Mouse (Mus musculus) C2C12 (cell line): ENCODE results near the gene Gstm6. TPM values are rescaled to one million over a fixed set of nuclear protein-coding genes. Genes with fewer than 3 reads are reported as not detected.
"Not testable (repeated sequence)": the region's sequence is repeated elsewhere in the genome, so short reads cannot be mapped to it uniquely, and the experiment has no call there.

Experiments
- H3K27me3 ChIP-seq: one replicate; pipeline ENCODE4 v1.6.1; 2011; ENCODE audit not compliant: control insufficient read depth, insufficient read depth, insufficient read length
- H3K36me3 ChIP-seq: one replicate; pipeline ENCODE4 v1.6.1; 2011; ENCODE audit not compliant: control insufficient read depth, insufficient read depth
- H3K4me3 ChIP-seq: one replicate; pipeline ENCODE4 v1.5.1; 2011; ENCODE audit warnings: mild to moderate bottlenecking, control low read depth; ENCODE audit not compliant: poor library complexity, insufficient read depth, severe bottlenecking
- H3K79me2 ChIP-seq: one replicate; pipeline ENCODE4 v1.6.1; 2011; ENCODE audit not compliant: control insufficient read depth, insufficient read depth
- H3K79me3 ChIP-seq: one replicate; pipeline ENCODE4 v1.6.1; 2011; ENCODE audit warnings: low read depth, control low read depth
- H3ac ChIP-seq: one replicate; pipeline ENCODE3; 2011; ENCODE audit warnings: low read depth; ENCODE audit not compliant: control insufficient read depth, insufficient read length
- CEBPB ChIP-seq: IDR thresholded peaks from one replicate; pipeline ENCODE4 v1.6.1; 2011; ENCODE audit warnings: low read depth, mild to moderate bottlenecking, control low read depth, moderate library complexity
- CTCF ChIP-seq: IDR thresholded peaks from one replicate; pipeline ENCODE4 v1.5.1; 2011; ENCODE audit not compliant: control insufficient read depth, insufficient read depth, insufficient read length
- FOSL1 ChIP-seq: IDR thresholded peaks from one replicate; pipeline ENCODE4 v1.8.0; 2011; ENCODE audit warnings: mild to moderate bottlenecking, low read length; ENCODE audit not compliant: poor library complexity, insufficient read depth, severe bottlenecking
- MAX ChIP-seq: IDR thresholded peaks from one replicate; pipeline ENCODE4 v1.6.1; 2011; ENCODE audit warnings: mild to moderate bottlenecking, control low read depth
- MYOD1 ChIP-seq: IDR thresholded peaks from one replicate; pipeline ENCODE4 v1.6.1; 2011; ENCODE audit warnings: low read depth; ENCODE audit not compliant: control insufficient read depth, insufficient read length
- MYOG ChIP-seq: IDR thresholded peaks from one replicate; pipeline ENCODE4 v1.6.1; 2011; ENCODE audit not compliant: control insufficient read depth, insufficient read length; ENCODE audit errors: extremely low read depth
- USF1 ChIP-seq: IDR thresholded peaks from one replicate; pipeline ENCODE4 v1.6.1; 2011; ENCODE audit warnings: low read depth, mild to moderate bottlenecking, control low read depth, moderate library complexity
- long read RNA-seq, 2 experiments: library from polyadenylated mRNA; unstranded; transcript quantifications; one replicate each; pipeline ENCODE4 v2.0.0; 2019 to 2020
- polyA plus RNA-seq: library from polyadenylated mRNA; unstranded; fragments of >200 nt; fragmentation: generic; extraction: Trizol; gene quantifications from one replicate; pipeline ENCODE4 v1.2.1, GENCODE M21; 2012; ENCODE audit warnings: missing spikeins

The Gstm6 gene
- polyA plus RNA-seq: not detected
- long read RNA-seq, experiment 1: 0 reads
- long read RNA-seq, experiment 2: 0 reads

- Histone ChIP-seq H3K79me2 (no peaks in the 10 kb centered on the region), H3ac (no peak within 1 kb of the TSS), H3K36me3 (no peaks in the 10 kb centered on the region), H3K4me3 (no peak within 1 kb of the TSS), H3K79me3 (no peaks in the 10 kb centered on the region), H3K27me3 (peaks cover 11% of the 10 kb centered on the region)
- TF ChIP-seq MYOG (no peak), CEBPB (no peak), CTCF (no peak), USF1 (no peak), MYOD1 (no peak), MAX (no peak), FOSL1 (no peak)
Observed at GRCm38 (mm10) chr3:107943239-107943990, at the start of gene Gstm6. TSS of gene Gstm6 (minus strand) at chr3:107943749.

- H3K79me3 ChIP-seq: no peaks in the 10 kb centered on the region
- no peaks in the 10 kb centered on the region for H3K36me3 ChIP-seq
- no peak within 1 kb of the TSS for H3ac ChIP-seq
- no peak within 1 kb of the TSS for H3K4me3 ChIP-seq
- H3K79me2 ChIP-seq: no peaks in the 10 kb centered on the region
- H3K27me3 ChIP-seq: peaks cover 16% of the 10 kb centered on the region
- TF ChIP-seq CEBPB: peak; percentile 9
- no peak for TF ChIP-seq MYOD1
Observed at GRCm38 (mm10) chr3:107986041-107986562, 42.6 kb upstream of the Gstm6 start, which contains the start of gene Gstm2. TSS of gene Gstm2 (minus strand) at chr3:107986453.

- H3K36me3 ChIP-seq, H3K79me2 ChIP-seq, H3K79me3 ChIP-seq, H3K4me3 ChIP-seq, H3ac ChIP-seq: not testable (repeated sequence)
- H3K27me3 ChIP-seq: peaks cover 20% of the 10 kb centered on the region
Observed at GRCm38 (mm10) chr3:107985141-107985540, 41.6 kb upstream of the Gstm6 start.

GRCm38 (mm10) chr3:107984471-107984870 is 40.9 kb upstream of the Gstm6 start:
- Histone ChIP-seq H3K4me3 (no peak overlapping the region), H3K27me3 (peaks cover 23% of the 10 kb centered on the region), H3K79me2 (no peaks in the 10 kb centered on the region), H3K36me3 (no peaks in the 10 kb centered on the region), H3K79me3 (no peaks in the 10 kb centered on the region), H3ac (no peak overlapping the region)
- no peak for TF ChIP-seq MYOG
- TF ChIP-seq MYOD1: no peak
- no peak for TF ChIP-seq CEBPB
- TF ChIP-seq USF1: no peak
- TF ChIP-seq CTCF: no peak

- H3K79me2 ChIP-seq: no peaks in the 10 kb centered on the region
Observed at GRCm38 (mm10) chr3:107983771-107984170, 40.2 kb upstream of the Gstm6 start.

GRCm38 (mm10) chr3:107982726-107983125 is 39.2 kb upstream of the Gstm6 start:
- peaks cover 32% of the 10 kb centered on the region for H3K27me3 ChIP-seq
- TF ChIP-seq MYOG: no peak
- TF ChIP-seq CEBPB: no peak
- TF ChIP-seq MAX: no peak
- TF ChIP-seq USF1: no peak
- no peaks in the 10 kb centered on the region for H3K79me2 ChIP-seq
- no peaks in the 10 kb centered on the region for H3K36me3 ChIP-seq
- no peaks in the 10 kb centered on the region for H3K79me3 ChIP-seq
- H3K4me3 ChIP-seq: no peak overlapping the region
- no peak overlapping the region for H3ac ChIP-seq

More at GRCm38 (mm10) chr3:107983771-107984170, 40.2 kb upstream of the Gstm6 start:
- Histone ChIP-seq H3K27me3 (peaks cover 25% of the 10 kb centered on the region), H3ac (no peak overlapping the region), H3K4me3 (no peak overlapping the region), H3K36me3 (no peaks in the 10 kb centered on the region), H3K79me3 (no peaks in the 10 kb centered on the region)
- no peak for TF ChIP-seq FOSL1
- TF ChIP-seq USF1: no peak
- no peak for TF ChIP-seq MYOG
- no peak for TF ChIP-seq CEBPB
- TF ChIP-seq MAX: no peak
- no peak for TF ChIP-seq CTCF
- TF ChIP-seq MYOD1: no peak

- H3K79me3 ChIP-seq: no peaks in the 10 kb centered on the region
- no peaks in the 10 kb centered on the region for H3K36me3 ChIP-seq
- H3K79me2 ChIP-seq: no peaks in the 10 kb centered on the region
- H3ac ChIP-seq: no peak overlapping the region
- TF ChIP-seq CEBPB: no peak
- no peak for TF ChIP-seq USF1
- no peak for TF ChIP-seq MAX
- TF ChIP-seq MYOD1: no peak
- no peak for TF ChIP-seq FOSL1
- no peak for TF ChIP-seq CTCF
- no peak for TF ChIP-seq MYOG
- no peak overlapping the region for H3K4me3 ChIP-seq
- peaks cover 43% of the 10 kb centered on the region for H3K27me3 ChIP-seq
Observed at GRCm38 (mm10) chr3:107981261-107981660, 37.7 kb upstream of the Gstm6 start.
